Mouse (Mus musculus): ENCODE measurements around the gene Cd27. TPM values are rescaled to one million over a fixed set of nuclear protein-coding genes. Genes with fewer than 3 reads are reported as not detected.
A peak's percentile ranks its signal among the peaks of the same experiment; 100 is the strongest.

Cd27 gene
- polyA plus RNA-seq, 1 experiment from 2014 or later, result 2.0 TPM

GRCm38 (mm10) chr6:125195541-125196075, 41.2 kb downstream of the Cd27 start:
- H3K27ac ChIP-seq, result no peak overlapping the region
- no peak overlapping the region for H3K9ac ChIP-seq
- no peak overlapping the region for H3K4me3 ChIP-seq

GRCm38 (mm10) chr6:125193390-125193789, 43.4 kb downstream of the Cd27 start:
- no peak overlapping the region; the same call in 1 of the 2 replicates for H3K4me2 ChIP-seq (replicated peaks)
- H3K9me3 ChIP-seq, result no peaks in the 10 kb centered on the region
- no peak overlapping the region for H3K9ac ChIP-seq
- H3K4me3 ChIP-seq, result no peak overlapping the region
- 82% methylated on average over 7 of the region's 7 CpGs for WGBS
- peaks cover 26% of the 10 kb centered on the region for H3K36me3 ChIP-seq
- no peaks in the 10 kb centered on the region for H3K27me3 ChIP-seq (replicated peaks)
- H3K4me1 ChIP-seq, result peaks cover 10% of the 10 kb centered on the region
- H3K27ac ChIP-seq, result no peak overlapping the region
- no peak for ATAC-seq (ENCODE audit: low FRiP score, low read depth)

More at GRCm38 (mm10) chr6:125195541-125196075, 41.2 kb downstream of the Cd27 start:
- Histone ChIP-seq H3K9me3 (no peaks in the 10 kb centered on the region), H3K4me2 (replicated peaks) (no peak overlapping the region), H3K27me3 (replicated peaks) (no peaks in the 10 kb centered on the region), H3K36me3 (peaks cover 14% of the 10 kb centered on the region), H3K4me1 (peaks cover 8% of the 10 kb centered on the region)
- 24% methylated on average over 1 of the region's 1 CpGs for WGBS
- ATAC-seq (ENCODE audit: low FRiP score, low read depth), result no peak

GRCm38 (mm10) chr6:125192841-125193240, 44.0 kb downstream of the Cd27 start:
- H3K4me3 ChIP-seq, result peak overlapping the region; percentile 67
- peak overlapping the region; percentile 86 for H3K4me2 ChIP-seq (replicated peaks)
- no peak overlapping the region for H3K27ac ChIP-seq
- no peak for ATAC-seq (ENCODE audit: low FRiP score, low read depth)
- H3K36me3 ChIP-seq, result peaks cover 30% of the 10 kb centered on the region
- H3K4me1 ChIP-seq, result peaks cover 10% of the 10 kb centered on the region
- WGBS, result 48% methylated on average over 5 of the region's 5 CpGs
- peak overlapping the region; percentile 70 for H3K9ac ChIP-seq
- H3K27me3 ChIP-seq (replicated peaks), result no peaks in the 10 kb centered on the region
- H3K9me3 ChIP-seq, result no peaks in the 10 kb centered on the region

- Histone ChIP-seq H3K4me3 (peak overlapping the region; percentile 67), H3K36me3 (peaks cover 37% of the 10 kb centered on the region), H3K9ac (peak overlapping the region; percentile 70), H3K27me3 (replicated peaks) (no peaks in the 10 kb centered on the region), H3K4me1 (peaks cover 10% of the 10 kb centered on the region), H3K9me3 (no peaks in the 10 kb centered on the region), H3K27ac (peak overlapping the region; percentile 98), H3K4me2 (replicated peaks) (peak overlapping the region; percentile 86)
- peak; percentile 96 for ATAC-seq (ENCODE audit: low FRiP score, low read depth)
- under 1% methylated on average over 34 of the region's 34 CpGs for WGBS
Observed at GRCm38 (mm10) chr6:125192016-125192714, 44.6 kb downstream of the Cd27 start.

- H3K27ac ChIP-seq, result peak within 1 kb of the TSS; percentile 98
- H3K27me3 ChIP-seq (replicated peaks), result no peaks in the 10 kb centered on the region
- H3K4me3 ChIP-seq, result peak within 1 kb of the TSS; percentile 67
- peak within 1 kb of the TSS; percentile 86 for H3K4me2 ChIP-seq (replicated peaks)
- H3K4me1 ChIP-seq, result peaks cover 10% of the 10 kb centered on the region
- H3K9me3 ChIP-seq, result no peaks in the 10 kb centered on the region
- H3K36me3 ChIP-seq, result peaks cover 44% of the 10 kb centered on the region
- ATAC-seq (ENCODE audit: low FRiP score, low read depth), result peak; percentile 98
- H3K9ac ChIP-seq, result peak within 1 kb of the TSS; percentile 70
- WGBS, result under 1% methylated on average over 54 of the region's 54 CpGs
Observed at GRCm38 (mm10) chr6:125191332-125192015, 45.3 kb downstream of the Cd27 start, which contains the start of the genes Ncapd2 and Mrpl51. Ncapd2 (minus strand) TSS chr6:125191701. Mrpl51 (plus strand) TSS chr6:125191801.

- Histone ChIP-seq H3K36me3 (peaks cover 50% of the 10 kb centered on the region), H3K4me1 (peaks cover 10% of the 10 kb centered on the region), H3K4me2 (replicated peaks) (peak overlapping the region; percentile 86), H3K27me3 (replicated peaks) (no peaks in the 10 kb centered on the region), H3K9me3 (no peaks in the 10 kb centered on the region), H3K9ac (peak overlapping the region; percentile 53), H3K27ac (no peak overlapping the region), H3K4me3 (peak overlapping the region; percentile 67)
- no peak for ATAC-seq (ENCODE audit: low FRiP score, low read depth)
Observed at GRCm38 (mm10) chr6:125190816-125191215, 46.0 kb downstream of the Cd27 start.

- Histone ChIP-seq H3K9me3 (no peaks in the 10 kb centered on the region), H3K4me1 (peaks cover 2% of the 10 kb centered on the region; the same call in 1 of the 2 replicates), H3K4me2 (replicated peaks) (no peak overlapping the region), H3K36me3 (peaks cover 82% of the 10 kb centered on the region), H3K27ac (no peak overlapping the region), H3K4me3 (no peak overlapping the region), H3K27me3 (replicated peaks) (no peaks in the 10 kb centered on the region), H3K9ac (no peak overlapping the region)
- no peak for ATAC-seq (ENCODE audit: low FRiP score, low read depth)
- WGBS, result 96% methylated on average over 10 of the region's 10 CpGs
Observed at GRCm38 (mm10) chr6:125186203-125186602, 50.6 kb downstream of the Cd27 start.

Small RNA genes lying within 50 kb of the gene (microRNA-seq; reads per million reads assigned to microRNA genes)
- 1.1 reads per million for gene Mir3098
- gene Mir8113, result not detected

Other genes with a start within 250 kb of the Cd27 start
- gene Pianp, start 240.3 kb downstream of the Cd27 start, polyA plus RNA-seq (2016; fragmentation: Nextera tagmentation; extraction: Ambion mirVana), result 9.8 and 10.0 TPM in 2 replicates
- 17.0 and 19.1 TPM in 2 replicates for gene Zfp384, start 227.9 kb downstream of the Cd27 start, polyA plus RNA-seq (2016; fragmentation: Nextera tagmentation; extraction: Ambion mirVana)
- 151 and 156 TPM in 2 replicates for gene Ing4, start 197.2 kb downstream of the Cd27 start, polyA plus RNA-seq (2016; fragmentation: Nextera tagmentation; extraction: Ambion mirVana)
- 15.1 and 15.3 TPM in 2 replicates for gene Acrbp, start 187.3 kb downstream of the Cd27 start, polyA plus RNA-seq (2016; fragmentation: Nextera tagmentation; extraction: Ambion mirVana)
- 0.32 and 0.54 TPM in 2 replicates for gene Lpar5, start 169.1 kb downstream of the Cd27 start, polyA plus RNA-seq (2016; fragmentation: Nextera tagmentation; extraction: Ambion mirVana)
- gene Chd4, start 141.0 kb downstream of the Cd27 start, polyA plus RNA-seq (2016; fragmentation: Nextera tagmentation; extraction: Ambion mirVana), result 115 and 121 TPM in 2 replicates
- gene Nop2, start 105.1 kb downstream of the Cd27 start, polyA plus RNA-seq (2016; fragmentation: Nextera tagmentation; extraction: Ambion mirVana), result 53.9 and 56.3 TPM in 2 replicates
- gene Iffo1, start 91.8 kb downstream of the Cd27 start, polyA plus RNA-seq (2016; fragmentation: Nextera tagmentation; extraction: Ambion mirVana), result 21.9 and 22.6 TPM in 2 replicates
- gene Gapdh, start 70.5 kb downstream of the Cd27 start, polyA plus RNA-seq (2016; fragmentation: Nextera tagmentation; extraction: Ambion mirVana), result 1,605 and 1,721 TPM in 2 replicates
- gene Ncapd2, start 45.3 kb downstream of the Cd27 start, polyA plus RNA-seq (2016; fragmentation: Nextera tagmentation; extraction: Ambion mirVana), result 131 and 140 TPM in 2 replicates
- 157 and 169 TPM in 2 replicates for gene Mrpl51, start 45.2 kb downstream of the Cd27 start, polyA plus RNA-seq (2016; fragmentation: Nextera tagmentation; extraction: Ambion mirVana)
- gene Vamp1, start 21.5 kb downstream of the Cd27 start, polyA plus RNA-seq (2016; fragmentation: Nextera tagmentation; extraction: Ambion mirVana), result 7.2 and 8.0 TPM in 2 replicates
- 3.2 and 3.8 TPM in 2 replicates for gene Tapbpl, start 5.2 kb downstream of the Cd27 start, polyA plus RNA-seq (2016; fragmentation: Nextera tagmentation; extraction: Ambion mirVana)
- gene Tuba3a, start 49.0 kb upstream of the Cd27 start, polyA plus RNA-seq (2016; fragmentation: Nextera tagmentation; extraction: Ambion mirVana), result 0.42 TPM in 1 of 2 replicates, not detected in the other
- 17.0 and 18.7 TPM in 2 replicates for gene Ltbr, start 76.9 kb upstream of the Cd27 start, polyA plus RNA-seq (2016; fragmentation: Nextera tagmentation; extraction: Ambion mirVana)
- gene Scnn1a, start 83.6 kb upstream of the Cd27 start, polyA plus RNA-seq (2016; fragmentation: Nextera tagmentation; extraction: Ambion mirVana), result 0.13 and 0.47 TPM in 2 replicates
- 22.7 and 23.3 TPM in 2 replicates for gene Tnfrsf1a, start 112.4 kb upstream of the Cd27 start, polyA plus RNA-seq (2016; fragmentation: Nextera tagmentation; extraction: Ambion mirVana)
- 0.09 and 0.15 TPM in 2 replicates for gene Plekhg6, start 143.8 kb upstream of the Cd27 start, polyA plus RNA-seq (2016; fragmentation: Nextera tagmentation; extraction: Ambion mirVana)